Mouse (Mus musculus): ENCODE measurements around the gene Gba.
A peak's percentile ranks its signal among the peaks of the same experiment; 100 is the strongest.

Gene Gba

DNA sequence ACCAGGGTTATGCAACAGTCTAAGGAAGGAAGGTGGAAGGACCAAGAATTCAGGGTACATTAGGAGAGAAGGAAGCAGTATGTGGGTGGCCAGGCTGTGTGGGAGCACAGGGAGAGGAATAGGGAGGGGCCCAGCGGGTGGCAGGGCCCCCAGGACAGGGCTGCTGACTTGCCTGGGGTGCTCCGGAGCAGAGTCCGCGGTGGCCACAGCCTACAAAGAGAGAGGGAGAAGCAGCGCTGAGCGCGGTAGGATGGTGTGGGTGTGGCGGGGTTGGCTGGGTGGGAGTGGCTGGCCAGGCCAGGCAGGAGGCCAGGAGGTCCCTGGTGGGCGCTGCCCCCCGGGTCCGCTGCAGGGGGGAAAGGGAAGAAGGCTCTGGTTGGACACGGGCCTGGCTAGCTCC, 35.8 kb downstream of the Gba start:
- DNase-seq (ENCODE audit: low read depth, low spot score), result no peak

DNA sequence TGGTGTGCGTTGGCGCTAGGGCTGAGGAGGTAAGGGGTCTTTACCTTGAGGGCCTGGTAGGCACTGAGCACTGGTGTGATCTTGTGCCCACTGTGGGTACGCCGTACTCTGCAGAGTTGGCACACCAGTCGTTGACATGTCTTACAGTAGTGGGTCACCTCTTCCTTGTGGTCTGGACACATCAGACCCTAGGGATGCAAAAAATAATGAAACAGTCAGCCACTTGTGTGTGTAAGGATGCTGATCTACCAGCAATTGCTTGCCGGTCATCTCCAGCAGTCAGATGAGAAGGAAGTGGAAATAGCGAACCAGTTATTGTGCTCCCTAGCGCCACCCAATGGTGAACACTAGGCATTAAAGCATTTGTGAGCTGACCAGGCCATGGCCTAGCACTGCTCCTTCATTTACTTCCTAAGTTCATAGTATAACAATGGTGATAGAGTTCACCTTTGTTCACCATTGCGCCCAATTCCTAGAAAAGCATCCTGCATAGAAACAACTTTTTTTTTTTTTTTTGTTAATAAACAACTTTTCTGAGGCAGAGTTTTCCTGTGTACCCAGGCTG, 39.7 kb downstream of the Gba start:
- DNase-seq (ENCODE audit: low read depth, low spot score), result peak; percentile 85

DNA sequence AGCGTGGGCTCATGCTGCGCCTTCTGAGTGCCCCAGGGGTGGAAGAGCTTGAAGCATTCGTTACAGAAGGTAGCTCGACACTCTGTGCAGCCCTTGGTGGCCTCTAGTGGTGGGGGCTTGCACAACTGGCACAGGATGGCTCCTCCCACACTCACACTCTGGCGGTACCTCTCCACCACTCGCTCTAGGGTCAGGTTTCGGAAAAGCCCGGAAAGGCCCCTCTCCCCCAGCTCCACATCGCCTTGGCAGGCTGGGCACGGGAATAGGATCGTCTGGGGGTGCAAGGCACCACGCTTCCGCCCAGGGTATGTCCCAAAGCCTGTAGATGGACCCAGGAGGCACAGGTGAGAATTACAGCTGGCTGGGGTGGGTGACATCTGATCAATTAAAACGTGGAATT, 40.9 kb downstream of the Gba start:
- peak; percentile 82 for DNase-seq (ENCODE audit: low read depth, low spot score)

DNA sequence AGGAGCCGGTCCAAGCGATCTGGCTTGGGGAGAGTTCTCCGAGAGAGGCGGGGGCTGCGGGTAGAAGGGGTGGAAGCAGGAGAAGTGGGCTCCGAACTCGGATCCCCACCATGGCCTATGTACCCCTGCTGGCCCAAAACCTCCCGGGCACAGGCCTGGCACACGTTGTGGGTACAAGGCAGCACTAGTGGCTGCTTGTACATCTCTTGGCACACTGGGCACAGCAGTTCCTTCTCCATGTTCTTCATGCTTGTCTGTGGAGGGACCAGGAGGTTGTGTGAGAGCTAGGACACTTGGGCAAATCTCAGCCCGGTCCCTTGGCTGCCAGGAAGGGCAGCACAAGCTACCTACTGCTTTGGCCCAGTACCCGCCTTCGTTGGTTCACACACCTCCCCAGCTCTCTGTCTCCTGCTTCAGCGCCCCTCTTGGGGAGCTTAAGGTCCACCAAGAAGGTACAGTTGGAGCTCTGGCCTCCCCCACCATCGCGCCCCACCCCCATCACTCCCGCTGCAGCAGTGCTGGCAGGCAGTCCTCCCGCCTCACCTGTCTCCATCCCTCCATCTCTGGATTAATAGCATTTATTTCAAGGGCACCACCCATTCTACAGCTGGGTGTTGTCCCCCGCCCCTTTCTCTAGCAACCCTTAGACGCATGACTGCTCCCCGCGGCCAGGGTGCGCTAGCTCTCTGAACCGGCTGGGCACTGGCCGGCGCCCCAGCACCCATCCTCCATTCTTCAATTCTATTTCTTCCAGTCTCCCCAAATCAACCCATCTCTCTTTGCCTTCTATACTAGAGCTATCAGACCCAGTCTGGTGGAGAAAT, 41.6 kb downstream of the Gba start:
- DNase-seq (ENCODE audit: low read depth, low spot score), result no peak

DNA sequence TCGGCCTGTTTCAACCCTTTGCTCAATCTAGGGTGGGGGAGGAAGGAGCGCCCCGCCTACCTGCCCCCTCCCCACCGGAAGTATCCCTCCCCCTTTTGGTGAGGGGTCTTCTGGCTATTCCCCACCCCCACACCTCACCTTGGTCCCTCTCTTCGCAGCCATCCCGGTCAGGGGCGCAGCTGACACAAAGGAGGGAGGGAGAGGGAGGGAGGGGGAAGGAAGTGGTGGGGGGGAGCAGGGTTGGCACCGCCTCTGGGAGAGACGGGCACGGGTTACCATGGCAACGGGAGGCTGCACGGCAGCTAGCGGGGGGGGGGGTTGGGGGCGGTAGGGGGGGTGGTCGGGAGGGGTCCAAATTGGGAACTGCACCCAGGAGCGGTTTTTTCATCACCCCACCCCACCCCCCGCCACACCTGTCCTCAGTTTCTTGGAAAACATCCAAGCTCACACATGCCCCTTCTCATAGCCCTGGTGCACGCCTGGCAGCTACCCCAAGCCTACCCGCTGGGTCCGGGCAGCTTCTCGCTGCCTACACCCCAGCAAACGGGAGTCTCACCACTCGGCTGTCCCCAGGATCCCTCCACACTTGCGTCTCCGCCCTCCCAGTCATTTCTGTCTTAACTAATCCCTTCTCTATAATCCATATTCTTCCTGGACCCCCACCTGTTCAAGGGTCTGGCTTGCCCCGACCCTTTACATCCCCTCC, 42.4 kb downstream of the Gba start:
- no peak for DNase-seq (ENCODE audit: low read depth, low spot score)

DNA sequence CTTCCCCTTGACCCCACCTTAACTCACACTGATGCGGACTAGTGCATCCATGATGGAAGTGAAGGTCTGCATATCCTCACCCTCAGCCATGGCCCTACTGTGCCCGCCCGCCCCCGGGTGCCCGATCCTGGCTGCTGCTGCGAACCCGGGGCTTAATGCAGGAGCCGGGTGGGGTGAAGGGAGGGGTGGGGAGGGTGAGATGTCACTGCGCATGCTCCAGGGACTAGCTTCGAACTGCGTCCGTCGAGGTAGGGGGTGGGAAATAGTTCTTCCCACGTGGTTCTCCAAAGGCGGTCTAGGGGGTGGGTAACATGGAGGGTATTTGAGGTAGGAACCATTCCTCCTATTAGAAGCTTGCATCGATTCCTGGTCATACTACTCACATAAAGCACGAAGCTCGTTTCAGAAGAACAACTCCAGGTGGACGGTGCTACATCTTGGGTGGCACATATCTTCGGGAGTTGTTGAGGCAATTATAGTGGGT, 43.0 kb downstream of the Gba start, which contains the start of gene Krtcap2:
Gene Krtcap2 (plus strand): TSS at position 279 of the 484 bp plus-strand sequence.
- DNase-seq (ENCODE audit: low read depth, low spot score), result no peak

DNA sequence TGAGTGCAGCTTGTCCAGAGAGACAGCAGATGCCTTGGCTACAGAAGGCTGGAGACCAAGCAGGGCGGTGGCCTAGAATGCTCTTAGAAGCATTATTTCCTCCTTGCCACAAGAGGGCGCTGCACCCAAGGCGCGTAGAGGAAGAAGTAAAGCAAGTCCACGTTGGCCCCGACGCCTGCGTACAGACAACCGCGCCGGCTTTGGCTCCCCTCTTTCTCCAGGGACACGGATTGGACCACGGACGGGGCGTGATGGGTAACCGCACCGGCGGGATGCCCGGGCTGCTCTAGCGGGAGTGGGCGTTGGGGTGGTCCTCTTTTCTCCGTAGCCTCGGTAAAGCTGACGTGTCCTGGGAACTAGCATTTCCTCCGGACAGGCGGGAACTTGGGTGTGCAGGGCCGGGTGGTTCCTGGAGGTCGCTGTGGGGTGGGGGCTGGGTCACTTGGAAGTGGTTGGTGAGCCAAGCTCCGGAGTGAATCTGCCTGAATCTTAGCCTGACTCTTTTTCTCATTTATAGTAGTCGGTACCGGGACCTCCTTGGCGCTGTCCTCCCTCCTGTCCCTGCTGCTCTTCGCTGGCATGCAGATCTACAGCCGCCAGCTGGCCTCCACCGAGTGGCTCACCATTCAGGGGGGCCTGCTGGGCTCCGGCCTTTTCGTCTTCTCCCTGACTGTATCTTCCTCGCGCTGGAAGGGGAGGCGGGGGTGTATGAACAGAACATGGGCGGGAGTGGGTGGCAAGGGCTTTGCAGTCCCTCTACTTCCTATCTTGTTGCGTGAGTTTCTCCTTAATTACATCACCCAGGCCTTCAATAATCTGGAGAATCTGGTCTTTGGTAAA, 43.8 kb downstream of the Gba start, which contains the start of gene Trim46:
Gene Trim46 (minus strand): TSS at position 49 of the 840 bp plus-strand sequence.
- DNase-seq (ENCODE audit: low read depth, low spot score), result peak; percentile 95

DNA sequence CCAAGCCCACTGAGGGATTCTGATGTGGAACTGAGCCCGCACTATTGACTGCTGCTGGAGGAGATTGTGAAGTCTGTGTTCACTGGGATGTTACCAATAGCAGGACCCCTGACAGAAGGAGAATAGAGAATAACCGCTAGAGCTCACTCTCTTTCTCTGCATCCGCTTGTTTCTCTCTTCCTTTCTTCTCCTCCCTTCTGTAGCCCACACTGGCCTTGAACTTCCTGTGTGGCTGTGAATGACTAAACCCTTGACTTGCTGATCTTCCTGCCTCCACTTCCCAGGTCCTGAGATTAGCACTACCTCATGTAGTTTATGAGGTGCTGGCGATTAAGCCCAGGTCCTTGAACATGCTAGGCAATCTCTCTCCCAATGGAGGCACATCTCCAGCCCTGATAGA, 44.7 kb downstream of the Gba start:
- no peak for DNase-seq (ENCODE audit: low read depth, low spot score)

DNA sequence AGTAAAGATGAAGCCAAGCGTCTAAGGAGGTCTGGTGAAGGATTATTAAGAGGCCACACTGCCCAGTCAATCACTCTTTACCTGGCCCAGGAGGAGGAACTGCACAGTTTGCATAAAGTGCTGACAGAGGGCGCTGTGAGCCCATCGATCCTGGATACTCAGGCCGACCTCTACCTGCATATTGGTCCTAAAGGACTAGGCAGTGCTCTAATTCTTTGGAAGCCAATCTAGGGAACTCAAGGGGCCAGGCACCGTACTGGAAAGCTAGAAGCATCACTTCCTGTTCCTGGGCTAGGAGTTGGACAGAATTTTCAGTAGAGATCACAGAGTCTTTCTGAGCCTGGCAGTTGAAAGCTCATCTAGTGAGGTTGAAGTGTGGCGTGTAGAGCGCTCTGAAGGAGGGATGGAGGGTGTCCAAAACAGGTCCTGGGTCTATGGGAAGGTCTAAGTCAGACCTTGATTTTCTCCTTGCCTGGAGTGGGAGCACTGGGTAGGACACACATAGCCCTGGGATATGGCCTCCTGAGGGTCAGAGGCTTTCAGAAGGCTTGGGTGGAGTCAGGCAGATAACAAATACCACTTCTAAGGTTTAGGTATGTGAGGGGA, 47.8 kb downstream of the Gba start:
- peak; percentile 72 for DNase-seq (ENCODE audit: low read depth, low spot score)

DNA sequence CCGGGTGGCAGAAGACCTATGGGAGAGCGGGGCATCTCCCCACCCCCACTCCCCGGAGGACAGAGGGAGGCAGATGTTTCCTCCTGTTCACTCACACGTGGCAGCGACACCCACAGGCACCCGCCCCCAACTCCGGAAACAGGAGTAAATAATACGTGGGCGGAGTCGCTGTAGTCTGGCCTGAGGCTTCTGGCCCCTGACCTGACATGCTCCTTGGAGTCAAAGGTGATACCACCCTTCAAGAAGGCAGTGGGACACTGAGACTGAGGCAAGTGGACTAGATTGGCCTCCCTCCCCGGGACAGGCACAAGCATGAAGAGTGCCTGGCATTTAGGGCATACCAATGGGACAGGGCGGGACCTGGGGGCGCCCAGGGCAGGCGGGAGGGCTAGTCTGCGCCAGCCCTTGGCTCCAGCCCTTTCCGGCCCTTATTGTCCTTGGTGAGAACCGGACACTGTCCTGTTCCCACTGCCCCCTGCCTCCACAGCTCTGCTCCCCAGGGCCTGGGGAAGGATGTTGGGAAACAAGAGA, 48.7 kb downstream of the Gba start:
- DNase-seq (ENCODE audit: low read depth, low spot score), result peak; percentile 81

DNA sequence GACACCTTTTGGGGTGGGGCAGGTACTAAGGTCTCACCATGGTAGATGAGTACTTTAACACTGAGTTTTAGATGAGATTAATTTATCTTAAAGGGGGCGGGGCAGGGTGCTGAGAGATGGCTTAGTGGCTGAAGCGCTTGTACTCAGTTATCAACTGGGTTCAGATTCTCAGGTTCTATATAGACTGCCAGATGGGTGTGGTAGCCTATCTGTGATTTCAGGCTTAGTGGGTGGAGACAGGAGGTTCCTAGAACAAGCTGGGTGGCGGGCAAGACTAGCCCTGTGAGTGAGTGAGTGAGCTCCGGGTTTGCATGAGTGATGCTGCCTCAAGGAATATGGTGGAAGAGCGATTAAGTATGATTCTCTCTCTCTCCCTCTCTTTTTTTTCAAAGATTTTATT, 52.3 kb downstream of the Gba start:
- DNase-seq (ENCODE audit: low read depth, low spot score), result no peak

DNA sequence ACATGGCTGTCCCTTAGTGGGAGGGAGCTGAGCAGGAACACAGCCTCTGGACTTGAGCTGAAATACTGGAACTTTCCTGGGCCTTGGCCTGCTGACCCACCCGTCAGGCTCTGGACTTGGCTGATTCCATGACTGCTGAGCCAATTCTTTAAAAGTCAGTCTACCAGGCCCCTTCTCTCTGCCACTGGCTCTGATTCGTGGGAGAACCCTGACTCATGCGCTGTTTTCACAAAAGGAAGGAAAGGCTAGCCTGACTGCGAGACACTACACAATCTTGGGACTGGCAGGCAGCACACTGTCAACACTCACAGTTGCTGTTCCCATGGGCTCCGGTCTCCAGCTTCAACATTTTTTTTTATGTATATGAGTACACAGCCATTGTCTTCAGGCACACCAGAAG, 53.4 kb downstream of the Gba start:
- no peak for DNase-seq (ENCODE audit: low read depth, low spot score)
